Mouse (Mus musculus) ES-E14 (cell line): ENCODE measurements around the gene Slc25a39. TPM values are rescaled to one million over a fixed set of nuclear protein-coding genes. Genes with fewer than 3 reads are reported as not detected.

Experiments
- DNase-seq: peaks from one replicate; pipeline ENCODE4 v3.0.0-alpha.2; 2013; ENCODE audit warnings: low read depth, low spot score
- H3K27ac ChIP-seq: 2 replicates; pipeline ENCODE4 v1.5.1; 2012; ENCODE audit warnings: low read depth, mild to moderate bottlenecking, low read length, moderate library complexity, mixed read lengths; ENCODE audit not compliant: poor library complexity, insufficient read depth, severe bottlenecking
- H3K36me3 ChIP-seq: 2 replicates; pipeline ENCODE4 v1.6.1; 2012; ENCODE audit warnings: mild to moderate bottlenecking, low read length, moderate library complexity, mixed read lengths; ENCODE audit not compliant: control insufficient read depth, poor library complexity, insufficient read depth, severe bottlenecking
- H3K4me1 ChIP-seq, 2 experiments: fragments of 150-350 bp in 1 of 2; sonication (generic) in 1 of 2; 2 replicates each; pipeline ENCODE4 v1.6.1; 2012; ENCODE audit warnings: low read length in 2 of 2, mild to moderate bottlenecking in 1 of 2, mixed read lengths in 1 of 2; ENCODE audit not compliant: control insufficient read depth in 2 of 2, insufficient read depth in 2 of 2, poor library complexity in 1 of 2
- H3K4me3 ChIP-seq, 2 experiments: fragments of 150-350 bp in 1 of 2; sonication (generic) in 1 of 2; 2 replicates each; pipeline ENCODE4 v1.5.1; 2012; ENCODE audit warnings: low read length in 2 of 2, low read depth in 1 of 2, mild to moderate bottlenecking in 1 of 2, mixed read lengths in 1 of 2; ENCODE audit not compliant: insufficient read depth in 1 of 2, poor library complexity in 1 of 2, severe bottlenecking in 1 of 2
- H3K9ac ChIP-seq: 2 replicates; pipeline ENCODE4 v1.6.1; 2012; ENCODE audit warnings: low read depth, mild to moderate bottlenecking, low read length, mixed read lengths; ENCODE audit not compliant: poor library complexity, insufficient read depth, severe bottlenecking
- H3K9me3 ChIP-seq: fragments of 150-350 bp; sonication (generic); 2 replicates; pipeline ENCODE4 v1.6.1; 2012; ENCODE audit warnings: low read depth, mild to moderate bottlenecking, low read length; ENCODE audit not compliant: control insufficient read depth, insufficient read depth
- CHD2 ChIP-seq: IDR thresholded peaks from 2 replicates; pipeline ENCODE4 v1.6.1; 2014; ENCODE audit warnings: mild to moderate bottlenecking, low read depth, low read length, inconsistent platforms
- HCFC1 ChIP-seq: IDR thresholded peaks from 2 replicates; pipeline ENCODE4 v1.6.1; 2012; ENCODE audit warnings: low read length, inconsistent platforms, borderline replicate concordance; ENCODE audit not compliant: insufficient read depth
- MAFK ChIP-seq: IDR thresholded peaks from 2 replicates; pipeline ENCODE4 v1.6.1; 2014; ENCODE audit warnings: mild to moderate bottlenecking, low read depth, low read length, inconsistent platforms; ENCODE audit not compliant: insufficient read depth
- ZC3H11A ChIP-seq: IDR thresholded peaks from 2 replicates; pipeline ENCODE4 v1.6.1; 2012; ENCODE audit warnings: low read depth, mild to moderate bottlenecking, inconsistent platforms, low read length, borderline replicate concordance
- ZNF384 ChIP-seq: IDR thresholded peaks from 2 replicates; pipeline ENCODE4 v1.6.1; 2012; ENCODE audit warnings: low read depth, low read length, inconsistent platforms
- in situ Hi-C, 2 experiments: fragments of 600-800 bp; cut with MboI; formaldehyde crosslinking; loops; one replicate each; pipeline ENCODE4 v1.15.1; 2025; ENCODE audit warnings: low sequenced_read_pairs in 2 of 2, inconsistent platforms in 1 of 2; ENCODE audit not compliant: unreplicated experiment in 2 of 2
- total RNA-seq: library from RNA; depleted of rRNA; stranded (reverse); fragments of 300-350 nt; gene quantifications from 2 replicates; pipeline ENCODE4 v1.2.3, GENCODE M21; 2012

Gene Slc25a39
- total RNA-seq, 1 experiment = 152 TPM

DNA sequence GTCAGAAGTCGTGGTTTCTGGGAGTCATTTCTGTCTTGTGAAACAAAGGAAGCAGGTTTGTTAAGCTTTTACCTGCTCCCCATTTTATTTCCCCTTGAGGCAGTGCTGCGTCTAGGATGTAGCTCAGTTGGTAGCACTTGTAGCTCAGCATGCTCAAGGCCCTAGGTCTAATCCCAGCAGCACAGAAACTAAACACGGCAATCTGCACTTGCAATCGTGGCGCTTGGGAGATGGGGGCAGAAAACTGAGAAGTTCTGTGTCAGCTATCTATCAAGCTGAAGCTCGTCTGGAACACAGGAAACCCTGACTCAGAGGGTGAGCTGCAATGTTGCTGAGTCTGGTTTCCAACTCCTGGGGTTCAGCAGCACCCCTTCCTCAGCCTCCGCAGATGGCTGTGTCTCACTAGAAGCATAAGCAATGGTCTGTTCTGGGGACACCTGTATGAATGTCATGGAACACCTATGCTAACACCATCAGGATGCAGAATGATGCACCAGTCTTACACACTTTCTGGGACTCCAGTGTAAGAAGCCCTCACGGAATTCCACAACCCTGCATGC lies 21.3 kb upstream of the Slc25a39 start:
- no peak for DNase-seq
- Histone ChIP-seq H3K9me3 (no peaks in the 10 kb centered on the region), H3K4me3 (peak overlapping the region; percentile 73 to 83; a peak in 2 of 4 replicates), H3K36me3 (peaks cover 9% of the 10 kb centered on the region; the same call in 1 of the 2 replicates), H3K27ac (no peak overlapping the region), H3K4me1 (peaks cover 0 to 8% of the 10 kb centered on the region in 2 experiments; a peak in 3 of 4 replicates), H3K9ac (peak overlapping the region; percentile 87; the same call in 1 of the 2 replicates)
- in situ Hi-C loops = no loop called here
- TF ChIP-seq ZC3H11A (no peak), CHD2 (no peak), HCFC1 (no peak), ZNF384 (no peak), MAFK (no peak)

DNA sequence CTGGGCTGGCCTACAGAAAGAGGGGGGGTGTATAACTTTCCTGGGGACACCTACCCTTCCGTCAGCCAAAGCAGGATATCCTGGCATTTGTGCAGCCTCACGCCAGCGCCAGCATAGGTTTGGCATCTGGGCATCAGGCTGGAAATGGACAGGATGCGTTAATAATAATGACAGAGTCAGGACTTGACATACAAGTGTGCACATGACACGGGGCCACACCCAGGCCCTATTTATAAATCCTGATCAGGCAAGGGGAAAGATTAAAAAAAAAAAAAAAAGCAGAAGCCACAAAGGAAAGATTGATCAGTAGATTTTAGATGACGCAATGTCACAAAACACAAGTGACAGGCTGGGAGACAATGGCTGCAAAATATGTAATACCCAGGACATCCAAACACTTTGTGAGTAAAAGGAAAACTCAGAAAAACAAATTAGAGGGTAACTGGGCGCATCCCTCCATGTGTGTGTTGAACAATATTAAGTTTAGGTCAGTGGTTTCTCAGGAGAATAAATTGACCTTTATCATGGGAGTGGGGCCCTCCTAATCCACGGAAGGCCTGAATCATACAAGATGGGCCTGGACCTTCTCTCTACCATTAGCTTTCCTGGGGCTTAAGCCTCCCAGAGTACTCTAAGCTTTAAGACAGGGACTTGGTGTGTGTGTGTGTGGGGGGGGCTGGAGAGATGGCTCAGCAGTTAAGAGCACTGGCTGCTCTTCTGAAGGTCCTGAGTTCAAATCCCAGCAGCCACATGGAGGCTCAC lies 18.0 kb upstream of the Slc25a39 start:
- Histone ChIP-seq H3K9me3 (no peaks in the 10 kb centered on the region), H3K36me3 (no peaks in the 10 kb centered on the region), H3K9ac (0 out of 2 replicates have a peak overlapping the region, but pooled peaks have one; percentile 11), H3K4me3 (no peak overlapping the region), H3K4me1 (peaks cover 0 to 4% of the 10 kb centered on the region in 2 experiments; a peak in 3 of 4 replicates), H3K27ac (no peak overlapping the region)
- TF ChIP-seq ZNF384 (no peak), ZC3H11A (no peak), CHD2 (no peak), MAFK (no peak), HCFC1 (no peak)
- DNase-seq = no peak
- in situ Hi-C loops = no loop called here

- H3K4me1 ChIP-seq = peaks cover 0 to 4% of the 10 kb centered on the region in 2 experiments; a peak in 3 of 4 replicates
- TF ChIP-seq HCFC1 (no peak), ZNF384 (no peak), CHD2 (no peak), ZC3H11A (no peak), MAFK (no peak)
- H3K4me3 ChIP-seq = no peak overlapping the region
- no peak overlapping the region for H3K27ac ChIP-seq
- in situ Hi-C loops = no loop called here
- no peaks in the 10 kb centered on the region for H3K36me3 ChIP-seq
- H3K9ac ChIP-seq = no peak overlapping the region; the same call in 1 of the 2 replicates
- no peaks in the 10 kb centered on the region for H3K9me3 ChIP-seq
- no peak for DNase-seq
These were observed 16.9 kb upstream of the Slc25a39 start for GRCm38 (mm10) chr11:102424666-102425065.

DNA sequence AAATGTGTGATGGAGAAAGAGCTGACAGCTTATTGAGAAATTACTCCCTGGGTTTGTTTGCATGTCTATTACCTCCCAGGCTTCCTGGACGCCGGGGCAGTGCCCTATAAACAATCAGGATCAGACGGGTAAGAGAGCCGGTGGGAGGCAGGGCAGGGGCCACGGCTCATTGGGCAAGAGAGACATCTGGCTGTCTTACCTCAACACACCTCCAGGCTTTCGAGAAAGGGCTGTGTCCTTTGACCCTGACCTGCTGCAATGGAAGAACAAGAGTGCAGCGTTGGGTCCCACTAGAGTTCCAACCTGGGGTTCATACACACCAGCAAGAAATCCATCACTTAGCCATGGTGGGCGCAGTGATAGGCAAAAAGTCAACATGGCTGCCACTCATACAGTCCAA lies 13.8 kb upstream of the Slc25a39 start:
- Histone ChIP-seq H3K4me3 (no peak overlapping the region), H3K9me3 (no peaks in the 10 kb centered on the region), H3K9ac (no peak overlapping the region), H3K4me1 (no peaks in the 10 kb centered on the region), H3K27ac (no peak overlapping the region), H3K36me3 (no peaks in the 10 kb centered on the region)
- TF ChIP-seq HCFC1 = no peak
- no peak for DNase-seq
- in situ Hi-C loops = no loop called here
